Mouse (Mus musculus): ENCODE results near the gene Myo10.

Gene Myo10

DNA sequence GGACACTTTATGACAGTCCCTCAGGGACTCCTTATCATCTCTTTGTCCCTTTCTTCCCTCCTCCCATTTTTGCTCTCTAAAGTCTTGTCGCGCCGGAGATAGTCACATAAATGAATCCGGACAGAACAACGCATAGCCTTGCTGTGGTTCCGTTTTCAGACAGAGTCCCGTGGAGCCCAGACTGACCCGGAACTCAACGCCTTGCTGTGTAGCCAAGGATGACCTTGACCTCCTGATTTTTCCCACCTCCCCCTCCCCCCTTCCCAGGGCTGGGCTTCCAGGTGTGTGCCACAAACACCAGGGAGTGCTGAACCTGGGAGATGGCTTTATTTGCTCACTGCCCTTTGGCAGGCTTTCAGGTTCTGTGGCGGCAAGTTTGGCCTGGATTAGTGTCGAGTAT is 10.6 kb downstream of the Myo10 start:
- CTCF ChIA-PET: interaction anchor here in 2 of 4 experiments (0.7 to 1.1 kb wide), 2 partner anchors 10 to 177 kb away, joined by 3 to 7 read pairs; partner anchors contain the start of gene Myo10 (in 1 of the 2)
- POLR2A ChIA-PET: interaction anchor here in 3 of 4 experiments (0.6 to 4.3 kb wide), 20 partner anchors 9 to 282 kb away, joined by 3 to 41 read pairs (median 3); partner anchors contain the start of gene Myo10 (in 3 of the 3)

DNA sequence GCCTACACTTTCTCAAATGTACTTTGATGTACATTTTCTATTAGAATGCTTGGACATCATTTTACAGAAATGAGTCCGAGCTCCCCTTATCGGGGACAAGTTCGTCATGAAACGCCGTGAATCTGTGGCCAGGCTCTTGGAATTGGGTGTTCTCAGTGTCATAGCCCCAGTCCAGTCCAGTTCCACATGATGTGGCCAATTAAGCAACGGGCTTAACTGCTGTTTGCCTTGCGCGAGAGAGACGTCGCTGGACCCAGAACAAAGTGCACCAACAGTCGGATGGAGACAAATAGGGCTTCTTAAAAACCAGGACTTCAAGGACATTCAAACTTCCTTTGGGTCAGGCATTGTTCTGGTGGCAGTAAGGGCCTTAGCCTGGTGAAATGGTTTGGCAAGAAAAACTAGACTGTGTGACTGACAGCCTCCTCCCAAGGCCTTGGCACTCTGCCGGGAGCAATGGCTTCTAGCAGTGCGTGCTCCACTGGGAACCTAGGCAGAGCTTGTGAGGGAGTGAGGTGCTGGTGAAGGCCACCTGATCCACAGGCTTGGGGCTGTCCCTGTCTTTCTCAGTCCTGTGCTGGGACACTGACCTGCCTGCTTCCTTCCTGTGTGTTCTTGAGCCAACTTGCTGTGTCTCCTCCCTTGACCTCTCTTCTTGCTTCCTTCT is 11.5 kb downstream of the Myo10 start:
- ChIA-PET POLR2A (interaction anchor here in 3 of 4 experiments (0.6 to 4.3 kb wide), 16 partner anchors 8 to 281 kb away, joined by 3 to 41 read pairs (median 3); partner anchors contain the start of gene Myo10 (in 3 of the 3)), CTCF (interaction anchor here in 1 of 4 experiments (0.7 kb wide), 1 partner anchor 176 kb away, joined by 3 read pairs; no protein-coding TSS in a partner anchor)

DNA sequence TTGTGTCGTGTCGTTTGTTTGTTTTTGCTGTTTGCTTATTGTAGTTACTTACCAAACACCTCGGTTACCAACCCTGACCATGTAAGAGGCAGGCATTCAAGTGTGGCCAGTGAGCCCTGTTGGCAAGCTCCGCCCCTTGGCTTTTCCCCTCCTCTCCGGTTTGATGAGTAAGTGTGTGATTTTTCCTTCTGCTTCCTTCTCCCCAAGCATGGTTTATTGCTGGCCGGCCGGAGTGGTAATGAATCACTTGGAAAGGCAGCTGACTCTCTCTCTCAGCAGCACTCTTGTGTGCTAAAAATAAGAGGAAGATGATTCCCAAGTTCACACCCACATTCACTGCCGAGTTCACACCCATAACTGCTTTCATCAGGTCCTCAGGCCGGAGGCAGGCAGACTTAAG is 15.4 kb downstream of the Myo10 start:
- CTCF ChIA-PET: interaction anchor here in 1 of 4 experiments (0.7 kb wide), 1 partner anchor 39 kb away, joined by 3 read pairs; no protein-coding TSS in a partner anchor

DNA sequence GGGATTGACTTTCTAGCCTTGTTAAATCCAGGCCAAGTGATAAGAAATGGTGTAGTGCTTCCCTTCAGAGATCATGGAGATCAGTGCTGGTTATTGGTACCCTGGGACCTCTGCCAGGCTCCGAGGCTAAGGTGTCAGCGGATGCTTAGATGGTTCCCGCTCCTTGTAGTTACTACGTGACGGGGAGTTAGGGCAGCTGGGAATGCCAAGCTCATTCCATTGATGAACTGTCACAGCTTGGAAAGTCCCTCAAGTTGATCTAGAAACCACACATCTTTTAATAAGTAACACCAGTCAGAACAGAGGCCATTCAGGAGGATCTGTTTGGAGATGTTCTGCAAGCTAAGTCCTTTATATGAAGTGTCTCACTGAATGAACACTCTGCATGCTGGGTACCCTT is 16.9 kb downstream of the Myo10 start:
- ChIA-PET CTCF (interaction anchor here in 1 of 4 experiments (0.8 kb wide), 1 partner anchor 78 kb away, joined by 3 read pairs; no protein-coding TSS in a partner anchor), POLR2A (interaction anchor here in 2 of 4 experiments (0.9 to 4.0 kb wide), 3 partner anchors 16 to 227 kb away, joined by 3 to 34 read pairs (median 7); partner anchors contain the start of gene Myo10 (in 2 of the 2))

More for the DNA sequence above, 15.4 kb downstream of the Myo10 start:
- POLR2A ChIA-PET: interaction anchor here in 3 of 4 experiments (1.0 to 4.0 kb wide), 7 partner anchors 10 to 102 kb away, joined by 3 to 34 read pairs (median 8); partner anchors contain the start of gene Myo10 (in 3 of the 3)

DNA sequence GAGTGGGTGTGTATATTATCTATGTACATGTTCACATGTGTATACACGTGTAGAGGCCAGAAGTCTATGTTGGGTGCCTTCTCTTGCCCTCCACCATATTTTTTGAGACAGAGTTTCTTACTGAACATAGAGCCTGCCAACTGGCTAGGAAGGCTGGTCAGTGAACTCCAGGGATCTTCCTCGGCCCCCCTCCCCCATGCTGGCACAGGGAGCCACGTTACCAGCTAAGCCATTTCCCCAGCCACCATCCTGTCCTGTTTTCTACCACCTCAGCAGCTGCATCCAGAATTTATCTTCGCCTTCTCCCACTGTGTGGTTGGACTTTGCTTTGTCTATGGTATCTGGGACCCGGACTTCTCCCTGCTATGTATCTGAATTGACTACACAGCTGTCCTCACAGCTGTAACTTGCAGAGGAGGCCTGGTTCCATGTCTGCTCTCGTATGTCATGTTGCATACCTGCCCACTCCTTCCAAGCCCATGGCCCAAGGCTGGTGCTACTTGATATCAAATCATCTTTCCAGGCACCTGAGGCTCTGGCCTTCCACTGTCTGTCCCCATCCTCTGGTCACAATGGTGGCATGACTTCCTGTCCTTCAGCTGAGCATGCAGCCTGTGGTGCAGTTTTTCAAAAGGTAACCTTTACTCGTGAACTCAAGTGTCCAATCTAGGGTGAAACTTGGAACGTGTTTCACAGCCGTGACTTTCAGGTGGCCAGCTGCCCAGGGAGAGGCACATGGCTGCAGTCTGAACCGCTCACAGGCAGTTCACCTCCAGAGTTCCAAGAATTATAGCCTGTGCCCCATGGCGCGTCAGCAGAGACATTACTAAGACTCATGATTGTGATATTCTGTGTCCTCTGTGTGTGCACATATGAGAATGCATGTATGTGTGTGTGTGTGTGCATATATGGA is 18.8 kb downstream of the Myo10 start:
- ChIA-PET CTCF (no interaction called here), POLR2A (interaction anchor here in 2 of 4 experiments (0.6 to 2.0 kb wide), 4 partner anchors 8 to 169 kb away, joined by 3 to 9 read pairs (median 5); partner anchors contain the start of gene Myo10 (in 1 of the 2))

DNA sequence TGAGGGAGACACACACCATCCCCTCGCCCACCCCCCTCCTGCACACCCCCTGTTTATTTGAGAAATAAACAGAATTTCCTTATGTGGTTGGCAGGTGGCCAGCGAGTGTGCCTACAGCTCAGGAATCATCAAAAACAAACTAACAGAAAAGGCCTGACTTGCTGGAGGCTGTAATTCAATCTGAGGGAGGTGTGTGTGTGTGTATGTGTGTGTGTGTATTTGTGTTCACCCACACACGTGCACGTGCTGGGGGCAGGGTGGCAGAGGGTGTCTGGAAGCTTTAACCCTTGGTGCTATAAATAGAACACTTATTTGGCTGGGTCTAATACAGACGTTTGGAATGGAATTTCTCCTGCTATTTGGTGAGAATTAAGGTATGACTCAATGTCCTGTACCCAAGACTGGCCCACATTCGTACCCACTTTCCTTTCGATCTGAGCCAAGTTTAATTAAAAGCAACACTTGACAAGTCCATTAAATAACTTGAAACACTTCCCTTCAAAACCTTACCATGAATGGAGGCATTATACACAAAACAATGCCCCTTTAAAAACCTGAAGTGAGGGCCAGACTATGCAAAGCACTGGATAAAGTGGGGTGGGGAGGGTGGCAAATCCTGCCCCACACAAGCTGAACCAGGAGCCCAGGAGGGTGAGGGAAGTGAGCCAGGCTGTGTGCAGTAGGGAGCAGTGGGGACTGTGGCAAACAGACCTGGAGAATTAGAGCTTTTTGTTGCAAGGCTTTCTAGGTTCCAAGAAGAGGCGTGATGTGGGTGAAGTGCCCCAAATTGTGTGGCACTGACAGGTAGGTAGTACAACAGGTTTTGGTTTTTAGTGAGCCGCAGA is 20.1 kb downstream of the Myo10 start:
- CTCF ChIA-PET: interaction anchor here in 2 of 4 experiments (0.5 to 1.0 kb wide), 3 partner anchors 8 to 400 kb away, joined by 3 to 5 read pairs (median 4); no protein-coding TSS in a partner anchor
- POLR2A ChIA-PET: interaction anchor here in 2 of 4 experiments (0.7 to 2.0 kb wide), 6 partner anchors 9 to 123 kb away, joined by 3 to 9 read pairs (median 4); partner anchors contain the start of gene Myo10 (in 2 of the 2)

DNA sequence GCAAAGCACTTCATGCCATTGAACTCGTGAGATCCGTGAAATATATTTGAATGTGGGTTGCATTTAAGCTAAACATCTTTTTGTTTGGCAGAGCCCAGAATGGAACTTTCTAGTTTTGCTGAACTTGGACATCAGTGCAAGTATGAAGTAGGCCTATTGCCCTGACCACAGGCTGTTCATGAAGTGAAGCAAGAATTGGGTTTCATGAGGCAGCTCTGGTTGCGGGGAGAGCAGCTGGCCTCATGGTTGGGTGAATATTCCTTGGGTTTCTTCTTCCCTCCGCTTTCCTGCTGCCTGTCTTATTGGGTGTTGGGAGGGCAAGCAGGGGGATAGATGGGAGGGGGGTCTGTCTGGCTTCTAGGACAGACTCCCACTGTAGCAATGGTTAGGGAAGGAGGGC is 23.5 kb downstream of the Myo10 start:
- ChIA-PET POLR2A (interaction anchor here in 1 of 4 experiments (1.1 kb wide), 1 partner anchor 24 kb away, joined by 4 read pairs; the partner anchor contains the start of gene Myo10), CTCF (no interaction called here)

DNA sequence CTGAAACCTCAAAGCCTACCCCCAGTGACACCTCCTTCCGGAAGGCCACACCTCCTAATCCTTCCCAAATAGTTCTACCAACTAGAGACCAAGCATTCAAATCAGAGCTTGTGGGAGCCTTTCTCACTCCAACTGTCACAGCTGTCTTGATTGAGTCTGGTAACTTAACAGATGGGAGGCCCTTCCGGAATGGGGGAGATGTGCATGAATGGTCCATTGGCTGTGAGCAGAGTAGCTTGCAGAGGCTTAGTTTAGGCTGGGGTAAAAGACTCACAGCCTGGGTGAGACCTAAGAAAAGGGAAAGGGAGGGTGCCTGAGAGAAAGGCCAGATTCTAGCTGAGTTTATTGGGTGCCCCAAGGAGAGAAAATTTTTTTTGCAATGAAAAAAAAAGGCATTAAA is 26.0 kb downstream of the Myo10 start:
- ChIA-PET POLR2A (interaction anchor here in 2 of 4 experiments (0.7 to 1.9 kb wide), 4 partner anchors 26 to 125 kb away, joined by 4 to 5 read pairs (median 4); partner anchors contain the start of gene Myo10 (in 2 of the 2)), CTCF (no interaction called here)

DNA sequence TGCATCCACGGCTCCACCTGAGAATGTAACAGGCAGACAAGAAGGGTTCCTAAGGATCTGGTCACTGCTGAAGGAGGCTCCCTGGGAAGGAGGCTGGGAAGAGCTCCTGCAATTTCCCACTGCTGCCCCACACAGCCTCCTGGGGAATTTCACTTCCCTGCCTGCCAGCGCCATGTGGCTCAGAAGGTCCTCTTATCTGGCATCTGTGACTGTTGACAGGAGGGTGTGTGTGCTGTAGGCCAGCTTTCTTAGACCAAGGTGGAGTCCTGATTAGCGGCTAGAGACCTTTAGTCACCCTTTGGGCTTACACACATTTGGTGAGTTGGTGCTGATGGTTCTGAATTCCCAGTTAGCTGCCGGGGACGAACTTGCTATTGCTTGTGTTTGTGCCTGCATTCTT is 28.0 kb downstream of the Myo10 start:
- ChIA-PET CTCF (interaction anchor here in 1 of 4 experiments (0.6 kb wide), 2 partner anchors 8 to 155 kb away, joined by 3 read pairs; no protein-coding TSS in a partner anchor), POLR2A (interaction anchor here in 2 of 4 experiments (0.7 to 1.2 kb wide), 6 partner anchors 10 to 118 kb away, joined by 3 to 4 read pairs (median 3); partner anchors contain the start of gene Myo10 (in 1 of the 2))

DNA sequence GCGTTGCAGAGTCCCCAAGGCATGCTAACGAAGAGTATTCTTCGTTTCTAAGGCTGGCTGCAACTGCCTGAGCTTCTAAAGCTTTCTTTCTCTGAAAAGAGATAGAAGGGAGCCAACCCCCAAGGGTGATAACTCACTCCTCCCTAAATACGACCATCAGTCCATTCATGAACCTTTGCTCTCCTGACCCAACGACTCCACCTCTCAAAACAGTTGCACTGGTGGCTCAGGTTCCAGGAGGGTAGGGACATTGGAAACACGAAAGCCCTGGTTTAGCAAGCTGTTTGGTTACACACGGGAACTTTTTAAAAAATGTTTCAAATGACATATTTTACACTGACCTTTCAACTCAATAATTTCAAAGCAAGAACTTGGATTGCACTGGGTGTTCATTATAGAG is 29.5 kb downstream of the Myo10 start:
- ChIA-PET CTCF (interaction anchor here in 1 of 4 experiments (1.2 kb wide), 1 partner anchor 211 kb away, joined by 3 read pairs; no protein-coding TSS in a partner anchor), POLR2A (interaction anchor here in 2 of 4 experiments (1.0 to 1.9 kb wide), 3 partner anchors 16 to 30 kb away, joined by 5 to 14 read pairs (median 5); partner anchors contain the start of gene Myo10 (in 2 of the 2))

DNA sequence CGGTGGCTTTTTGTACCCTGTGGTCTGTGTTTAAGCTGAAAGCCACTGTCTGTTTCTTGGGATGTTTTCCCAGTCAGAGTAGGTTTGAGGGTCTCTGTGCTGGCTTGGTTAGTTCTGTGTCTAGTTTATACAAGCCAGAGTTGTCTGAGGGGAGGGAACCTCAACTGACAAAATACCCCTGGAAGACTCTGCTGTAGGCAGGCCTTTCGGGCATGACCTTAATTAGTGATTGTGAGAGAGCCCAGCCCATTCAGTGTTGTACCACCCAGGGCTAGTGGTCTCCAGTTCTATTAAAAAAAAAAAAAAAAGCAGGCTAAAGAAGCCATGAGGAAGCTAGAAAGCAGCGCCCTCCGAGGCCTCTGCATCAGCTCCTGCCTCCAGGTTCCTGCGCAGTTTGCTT is 30.0 kb downstream of the Myo10 start:
- ChIA-PET CTCF (interaction anchor here in 2 of 4 experiments (0.6 to 1.2 kb wide), 2 partner anchors 66 to 211 kb away, joined by 3 read pairs; no protein-coding TSS in a partner anchor), POLR2A (interaction anchor here in 2 of 4 experiments (0.6 to 1.9 kb wide), 10 partner anchors 9 to 109 kb away, joined by 3 to 14 read pairs (median 3); partner anchors contain the start of gene Myo10 (in 2 of the 2))

DNA sequence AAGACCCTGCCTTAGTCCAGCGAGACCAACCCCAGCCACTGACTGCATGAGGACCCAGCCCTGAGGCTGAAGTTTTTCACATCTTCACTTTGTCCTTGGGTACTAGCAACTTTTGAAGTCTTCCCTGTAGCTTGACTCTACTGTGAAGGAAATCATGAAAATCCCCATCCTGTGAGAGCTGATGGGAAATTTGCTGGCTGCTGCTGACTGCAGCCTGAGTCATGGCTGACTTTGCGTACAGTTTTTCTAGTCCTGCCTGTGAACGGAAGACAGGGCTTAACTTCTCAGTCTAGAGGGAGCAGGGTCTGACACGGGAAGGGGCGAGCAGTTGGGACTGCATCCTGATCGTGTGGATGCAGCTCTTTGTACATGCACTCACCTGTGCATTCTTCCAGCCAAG is 30.6 kb downstream of the Myo10 start:
- POLR2A ChIA-PET: interaction anchor here in 2 of 4 experiments (0.6 to 2.2 kb wide), 13 partner anchors 10 to 383 kb away, joined by 3 to 14 read pairs (median 3); partner anchors contain the start of gene Myo10 (in 2 of the 2)
- CTCF ChIA-PET: interaction anchor here in 1 of 4 experiments (0.6 kb wide), 1 partner anchor 65 kb away, joined by 3 read pairs; no protein-coding TSS in a partner anchor

DNA sequence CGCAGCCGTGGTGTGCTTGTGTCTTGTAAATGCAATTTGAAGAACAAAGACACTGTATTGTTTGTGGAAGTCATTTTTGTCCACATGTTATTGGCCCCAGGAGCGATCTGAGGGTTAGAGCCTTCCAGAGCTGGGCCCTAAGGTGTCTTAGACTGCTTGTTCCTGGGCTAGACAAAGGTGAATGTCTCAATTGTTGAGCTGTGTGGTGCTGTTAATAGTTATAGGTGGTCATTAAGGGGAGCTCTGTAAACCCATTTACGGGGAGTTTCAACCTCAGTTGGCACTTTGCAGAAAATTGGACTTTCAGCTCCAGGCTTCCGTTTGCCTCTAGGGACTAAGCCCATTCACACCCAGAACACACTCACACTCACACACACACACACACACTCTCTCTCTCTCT is 31.4 kb downstream of the Myo10 start:
- POLR2A ChIA-PET: interaction anchor here in 2 of 4 experiments (0.6 to 2.2 kb wide), 7 partner anchors 18 to 384 kb away, joined by 3 to 13 read pairs (median 4); partner anchors contain the start of gene Myo10 (in 1 of the 2)
- CTCF ChIA-PET: no interaction called here

DNA sequence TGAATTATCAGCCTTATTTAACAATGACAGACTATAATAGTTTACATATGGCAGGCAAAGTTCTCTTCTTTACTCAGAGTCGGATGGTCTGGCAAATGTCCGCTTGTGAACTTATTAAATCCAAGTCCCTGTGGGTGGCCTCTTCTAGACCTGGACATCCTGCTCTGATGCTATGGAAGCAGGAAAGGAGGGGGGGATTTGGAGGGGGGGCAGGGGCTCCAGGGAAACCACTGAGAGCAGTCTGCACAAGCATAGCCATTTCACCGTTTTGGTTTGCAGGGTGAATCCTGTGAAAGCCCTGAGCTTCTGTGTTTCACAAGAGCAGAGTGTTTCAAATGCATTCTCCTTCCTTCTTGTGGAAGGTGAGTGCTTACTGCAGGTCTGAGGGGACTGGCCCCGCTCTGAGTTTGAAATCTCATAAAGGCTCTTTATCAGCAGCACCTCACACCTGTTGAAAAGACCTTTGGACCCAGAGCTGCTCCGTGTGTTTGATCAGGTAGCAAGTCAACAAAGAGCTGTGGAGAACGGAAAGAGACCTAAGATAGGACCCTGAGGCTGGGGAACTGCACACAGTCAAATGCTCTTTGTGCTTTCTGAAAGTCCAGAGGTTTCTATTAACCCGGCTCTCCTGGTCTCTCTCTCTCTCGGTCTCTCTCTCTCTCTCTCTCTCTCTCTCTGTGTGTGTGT is 40.7 kb downstream of the Myo10 start:
- CTCF ChIA-PET: interaction anchor here in 1 of 4 experiments (0.7 kb wide), 1 partner anchor 21 kb away, joined by 6 read pairs; no protein-coding TSS in a partner anchor
- POLR2A ChIA-PET: interaction anchor here in 3 of 4 experiments (0.6 to 1.5 kb wide), 3 partner anchors 16 to 218 kb away, joined by 3 read pairs; partner anchors contain the start of gene Myo10 (in 1 of the 3)

DNA sequence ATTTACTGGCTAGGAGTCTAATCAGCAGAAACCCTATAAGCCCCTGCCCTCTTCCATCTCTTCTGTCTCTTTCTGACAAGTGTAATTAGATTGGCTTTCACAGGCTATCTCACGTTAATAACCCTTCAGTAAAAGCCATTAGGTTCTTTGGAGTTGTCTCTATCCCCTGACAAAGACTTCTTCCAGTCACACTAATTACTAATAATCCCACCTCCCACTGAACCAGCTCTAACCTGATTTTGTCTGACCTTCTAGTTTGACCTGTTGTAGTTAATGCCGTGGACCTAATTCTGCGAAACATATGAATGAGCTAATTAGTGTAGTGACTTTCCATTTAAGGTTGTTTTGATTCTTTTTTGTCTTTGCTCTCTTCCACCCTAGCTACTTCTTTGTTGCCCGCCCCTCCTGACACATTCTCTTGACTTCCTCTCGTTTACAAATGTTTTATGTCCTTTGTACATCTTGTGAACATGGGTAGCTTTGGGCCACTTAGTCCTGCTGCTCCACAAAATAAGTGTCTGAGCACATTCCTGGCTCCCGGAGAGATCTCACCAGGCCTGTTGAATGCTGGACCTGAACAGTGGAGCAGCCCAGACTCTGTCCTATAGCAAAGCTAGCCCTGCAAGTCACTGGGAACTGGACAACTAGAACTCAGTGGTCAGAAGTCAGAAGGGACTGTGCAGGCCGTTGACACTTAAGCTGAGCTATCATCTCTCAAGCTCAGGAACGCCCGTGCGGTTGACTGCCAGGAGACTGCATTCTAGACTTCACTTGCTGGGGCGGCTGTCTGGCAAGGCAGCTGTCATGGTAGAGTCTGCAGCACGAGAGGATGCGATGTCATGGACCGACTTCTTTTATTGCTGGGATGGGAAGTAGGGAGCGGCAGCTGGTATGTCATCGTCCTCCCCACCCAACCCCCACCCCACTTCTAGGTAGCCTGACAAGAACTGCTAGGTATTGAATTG is 47.2 kb downstream of the Myo10 start:
- ChIA-PET POLR2A (interaction anchor here (0.5 to 2.5 kb wide), 21 partner anchors 9 to 1803 kb away, joined by 3 to 16 read pairs (median 4); partner anchors contain the start of gene Myo10 (in 2 of the 4)), CTCF (interaction anchor here in 2 of 4 experiments (0.8 to 1.7 kb wide), 3 partner anchors 9 to 70 kb away, joined by 3 to 5 read pairs (median 3); no protein-coding TSS in a partner anchor)

Data from embryonic stem cell, embryonic (primary cell).